Mouse (Mus musculus) liver, embryonic 15.5 days (tissue): ENCODE measurements around the gene Emg1. TPM values are rescaled to one million over a fixed set of nuclear protein-coding genes. Genes with fewer than 3 reads are reported as not detected.

ENCODE experiments used
- ATAC-seq: fragments of 200-750 bp; cut with Nextera tagmentation; 2 replicates; pipeline ENCODE4 v1.8.0; 2017; ENCODE audit warnings: moderate number of reproducible peaks, mild to moderate bottlenecking, moderate library complexity; ENCODE audit not compliant: insufficient read depth
- H3K27ac ChIP-seq: fragments of 300-500 bp; sonication (generic); replicated peaks from 2 replicates; pipeline ENCODE4 v1.5.1; 2015; ENCODE audit warnings: mild to moderate bottlenecking, inconsistent platforms
- H3K27me3 ChIP-seq: fragments of 300-500 bp; sonication (generic); 2 replicates; pipeline ENCODE4 v1.6.1; 2015; ENCODE audit warnings: mild to moderate bottlenecking, inconsistent platforms
- H3K36me3 ChIP-seq: fragments of 300-500 bp; sonication (generic); replicated peaks from 2 replicates; pipeline ENCODE4 v1.6.1; 2015; ENCODE audit warnings: moderate library complexity, mild to moderate bottlenecking, inconsistent platforms
- H3K4me1 ChIP-seq: fragments of 300-500 bp; sonication (generic); replicated peaks from 2 replicates; pipeline ENCODE4 v1.6.1; 2015; ENCODE audit warnings: inconsistent platforms
- H3K4me2 ChIP-seq: fragments of 300-500 bp; sonication (generic); 2 replicates; pipeline ENCODE4 v1.6.1; 2015; ENCODE audit warnings: moderate library complexity, mild to moderate bottlenecking, inconsistent platforms
- H3K4me3 ChIP-seq: fragments of 300-500 bp; sonication (generic); replicated peaks from 2 replicates; pipeline ENCODE4 v1.5.1; 2015; ENCODE audit warnings: mild to moderate bottlenecking, inconsistent platforms
- H3K9ac ChIP-seq: fragments of 300-500 bp; sonication (generic); 2 replicates; pipeline ENCODE4 v1.6.1; 2015; ENCODE audit warnings: moderate library complexity, mild to moderate bottlenecking, inconsistent platforms
- H3K9me3 ChIP-seq: fragments of 300-500 bp; sonication (generic); replicated peaks from 2 replicates; pipeline ENCODE4 v1.6.1; 2016; ENCODE audit warnings: inconsistent platforms
- WGBS: fragments of 180-500 bp; shearing (Covaris S2); methylation state at CpG from one replicate; pipeline ENCODE4 v1.1.7; 2015; ENCODE audit warnings: mixed read lengths; ENCODE audit not compliant: insufficient replicate concordance; 5-methylcytosine and 5-hydroxymethylcytosine counted together
- polyA plus RNA-seq: library from polyadenylated mRNA; unstranded; fragments of >200 nt; fragmentation: Nextera tagmentation; extraction: Ambion mirVana; gene quantifications from 2 replicates; pipeline ENCODE4 v1.2.1, GENCODE M21; 2015

Gene Emg1
- polyA plus RNA-seq, 1 experiment from 2014 or later: 128 TPM

GRCm38 (mm10) chr6:124750405-124750804 is 38.4 kb upstream of the Emg1 start:
- no peak overlapping the region for H3K4me3 ChIP-seq
- H3K27ac ChIP-seq: no peak overlapping the region
- H3K4me1 ChIP-seq: peaks cover 26% of the 10 kb centered on the region
- WGBS: 65% methylated on average over 8 of the region's 8 CpGs
- no peak for ATAC-seq
- H3K36me3 ChIP-seq: 0 out of 2 replicates have a peak, but pooled peaks cover 5% of the 10 kb centered on the region
- H3K27me3 ChIP-seq: peaks cover 27% of the 10 kb centered on the region
- no peak overlapping the region for H3K9ac ChIP-seq
- no peaks in the 10 kb centered on the region for H3K9me3 ChIP-seq
- no peak overlapping the region for H3K4me2 ChIP-seq

- Histone ChIP-seq H3K4me3 (peak overlapping the region; percentile 71; the same call in 1 of the 2 replicates), H3K36me3 (no peaks in the 10 kb centered on the region), H3K27me3 (no peaks in the 10 kb centered on the region; the same call in 1 of the 2 replicates), H3K4me2 (peak overlapping the region; percentile 100), H3K4me1 (peaks cover 22% of the 10 kb centered on the region), H3K27ac (no peak overlapping the region), H3K9ac (no peak overlapping the region), H3K9me3 (no peaks in the 10 kb centered on the region)
- WGBS: 77% methylated on average over 7 of the region's 7 CpGs
- ATAC-seq: no peak
These were observed 35.0 kb upstream of the Emg1 start for GRCm38 (mm10) chr6:124746654-124747632.

- ATAC-seq: no peak
- 24% methylated on average over 8 of the region's 8 CpGs for WGBS
- peaks cover 28% of the 10 kb centered on the region for H3K4me1 ChIP-seq
- no peaks in the 10 kb centered on the region for H3K9me3 ChIP-seq
- no peaks in the 10 kb centered on the region; the same call in 1 of the 2 replicates for H3K27me3 ChIP-seq
- H3K4me2 ChIP-seq: peak overlapping the region; percentile 100
- H3K4me3 ChIP-seq: peak overlapping the region; percentile 71
- no peaks in the 10 kb centered on the region for H3K36me3 ChIP-seq
- H3K9ac ChIP-seq: peak overlapping the region; percentile 92
- peak overlapping the region; percentile 87 for H3K27ac ChIP-seq
These were observed 34.3 kb upstream of the Emg1 start for GRCm38 (mm10) chr6:124746296-124746605.

GRCm38 (mm10) chr6:124745490-124746295 is 33.7 kb upstream of the Emg1 start:
- Histone ChIP-seq H3K27ac (peak overlapping the region; percentile 87), H3K9ac (peak overlapping the region; percentile 92), H3K9me3 (no peaks in the 10 kb centered on the region), H3K4me3 (peak overlapping the region; percentile 71), H3K36me3 (no peaks in the 10 kb centered on the region), H3K27me3 (no peaks in the 10 kb centered on the region; the same call in 1 of the 2 replicates), H3K4me2 (peak overlapping the region; percentile 100), H3K4me1 (peaks cover 31% of the 10 kb centered on the region)
- under 1% methylated on average over 85 of the region's 85 CpGs for WGBS
- peak; percentile 79 for ATAC-seq

GRCm38 (mm10) chr6:124744755-124745321 is 32.9 kb upstream of the Emg1 start:
- Histone ChIP-seq H3K27me3 (no peaks in the 10 kb centered on the region), H3K9ac (peak overlapping the region; percentile 92; the same call in 1 of the 2 replicates), H3K4me1 (peaks cover 40% of the 10 kb centered on the region), H3K4me3 (peak overlapping the region; percentile 71), H3K36me3 (no peaks in the 10 kb centered on the region), H3K9me3 (no peaks in the 10 kb centered on the region), H3K27ac (peak overlapping the region; percentile 54), H3K4me2 (peak overlapping the region; percentile 100)
- ATAC-seq: no peak
- WGBS: 65% methylated on average over 26 of the region's 26 CpGs

- no peak overlapping the region for H3K4me3 ChIP-seq
- no peaks in the 10 kb centered on the region for H3K9me3 ChIP-seq
- no peak overlapping the region for H3K27ac ChIP-seq
- no peak for ATAC-seq
- no peaks in the 10 kb centered on the region for H3K27me3 ChIP-seq
- peaks cover 52% of the 10 kb centered on the region for H3K4me1 ChIP-seq
- no peak overlapping the region for H3K9ac ChIP-seq
- no peak overlapping the region for H3K4me2 ChIP-seq
- 78% methylated on average over 8 of the region's 8 CpGs for WGBS
- H3K36me3 ChIP-seq: no peaks in the 10 kb centered on the region
These were observed 31.7 kb upstream of the Emg1 start for GRCm38 (mm10) chr6:124743647-124744046.

GRCm38 (mm10) chr6:124742839-124743514 is 31.0 kb upstream of the Emg1 start:
- no peak overlapping the region for H3K4me3 ChIP-seq
- H3K4me2 ChIP-seq: no peak overlapping the region
- H3K27ac ChIP-seq: no peak overlapping the region
- ATAC-seq: no peak
- no peaks in the 10 kb centered on the region for H3K36me3 ChIP-seq
- 80% methylated on average over 15 of the region's 15 CpGs for WGBS
- no peak overlapping the region for H3K9ac ChIP-seq
- no peaks in the 10 kb centered on the region for H3K9me3 ChIP-seq
- no peaks in the 10 kb centered on the region for H3K27me3 ChIP-seq
- peaks cover 58% of the 10 kb centered on the region for H3K4me1 ChIP-seq

- 83% methylated on average over 3 of the region's 3 CpGs for WGBS
- H3K27ac ChIP-seq: peak overlapping the region; percentile 97
- H3K36me3 ChIP-seq: no peaks in the 10 kb centered on the region
- peak overlapping the region; percentile 79 for H3K9ac ChIP-seq
- H3K4me2 ChIP-seq: peak overlapping the region; percentile 98
- peaks cover 63% of the 10 kb centered on the region for H3K4me1 ChIP-seq
- no peak for ATAC-seq
- no peaks in the 10 kb centered on the region for H3K27me3 ChIP-seq
- peak overlapping the region; percentile 65 for H3K4me3 ChIP-seq
- H3K9me3 ChIP-seq: no peaks in the 10 kb centered on the region
These were observed 29.9 kb upstream of the Emg1 start for GRCm38 (mm10) chr6:124741842-124742241.

- H3K27me3 ChIP-seq: no peaks in the 10 kb centered on the region
- H3K27ac ChIP-seq: peak within 1 kb of the TSS; percentile 97
- H3K4me1 ChIP-seq: peaks cover 56% of the 10 kb centered on the region
- H3K9me3 ChIP-seq: no peaks in the 10 kb centered on the region
- H3K36me3 ChIP-seq: no peaks in the 10 kb centered on the region
- peak within 1 kb of the TSS; percentile 98 for H3K4me2 ChIP-seq
- ATAC-seq: peak; percentile 73
- under 1% methylated on average over 41 of the region's 41 CpGs for WGBS
- H3K9ac ChIP-seq: peak within 1 kb of the TSS; percentile 79
- H3K4me3 ChIP-seq: peak within 1 kb of the TSS; percentile 65
These were observed 29.1 kb upstream of the Emg1 start, which contains the start of gene Grcc10 for GRCm38 (mm10) chr6:124740888-124741761. Gene Grcc10, minus strand, starts transcription at chr6:124741374.
